Mouse (Mus musculus) effector memory CD4-positive, alpha-beta T cell, adult 5 months (primary cell): ENCODE measurements around the gene Psen2. TPM values are rescaled to one million over a fixed set of nuclear protein-coding genes. Genes with fewer than 3 reads are reported as not detected.

Experiments
- polyA plus RNA-seq: library from polyadenylated mRNA; unstranded; fragments of 100-300 nt; shearing (Covaris generic); gene quantifications from one replicate; pipeline ENCODE4 v1.2.1, GENCODE M21; 2017

The Psen2 gene
- polyA plus RNA-seq = 74.1 TPM

GRCm38 (mm10) chr1:180263364-180263997 lies at the start of gene Psen2:
TSS of gene Psen2 (minus strand) at chr1:180263438.

GRCm38 (mm10) chr1:180198959-180199714 lies 64.1 kb downstream of the Psen2 start, which contains the start of gene Coq8a:
TSS of gene Coq8a (minus strand) at chr1:180199602.

Other genes starting within 250 kb of the Psen2 start
- gene Coq8a, start 63.8 kb downstream of the Psen2 start, polyA plus RNA-seq = 121 TPM
- 265 TPM for gene Itpkb, start 67.0 kb upstream of the Psen2 start, polyA plus RNA-seq
- gene Stum, start 220.1 kb upstream of the Psen2 start, polyA plus RNA-seq = not detected